Mouse (Mus musculus) midbrain, embryonic 10.5 days (tissue): ENCODE data around the gene Kif26a. TPM values are rescaled to one million over a fixed set of nuclear protein-coding genes. Genes with fewer than 3 reads are reported as not detected.

ENCODE experiments used
- DNase-seq: peaks from one replicate; pipeline ENCODE4 v3.0.0-alpha.2; 2017; ENCODE audit warnings: low spot score
- H3K27ac ChIP-seq: fragments of 300-500 bp; sonication (generic); replicated peaks from 2 replicates; pipeline ENCODE4 v1.5.1; 2016; ENCODE audit warnings: mild to moderate bottlenecking
- H3K27me3 ChIP-seq: fragments of 300-500 bp; sonication (generic); 2 replicates; pipeline ENCODE4 v1.6.1; 2016; ENCODE audit warnings: low read depth, mild to moderate bottlenecking; ENCODE audit not compliant: poor library complexity, severe bottlenecking
- H3K36me3 ChIP-seq: fragments of 300-500 bp; sonication (generic); 2 replicates; pipeline ENCODE4 v1.6.1; 2016; ENCODE audit warnings: mild to moderate bottlenecking, moderate library complexity
- H3K4me1 ChIP-seq: fragments of 300-500 bp; sonication (generic); 2 replicates; pipeline ENCODE4 v1.6.1; 2016
- H3K4me3 ChIP-seq: fragments of 300-500 bp; sonication (generic); 2 replicates; pipeline ENCODE4 v1.5.1; 2016; ENCODE audit warnings: mild to moderate bottlenecking, moderate library complexity
- H3K9me3 ChIP-seq: fragments of 300-500 bp; sonication (generic); replicated peaks from 2 replicates; pipeline ENCODE4 v1.6.1; 2016; ENCODE audit warnings: mild to moderate bottlenecking
- WGBS: fragments of 180-500 bp; shearing (Covaris S2); methylation state at CpG from one replicate; pipeline ENCODE4 v1.1.7; 2016; 5-methylcytosine and 5-hydroxymethylcytosine counted together
- polyA plus RNA-seq: library from polyadenylated mRNA; unstranded; fragments of >200 nt; fragmentation: Nextera tagmentation; extraction: Ambion mirVana; gene quantifications from 2 replicates; pipeline ENCODE4 v1.2.1, GENCODE M21; 2016

The Kif26a gene
- polyA plus RNA-seq, result 3.3 and 4.7 TPM in 2 replicates

- Histone ChIP-seq H3K4me3 (peak within 1 kb of the TSS; percentile 70), H3K9me3 (no peaks in the 10 kb centered on the region), H3K27ac (peak within 1 kb of the TSS; percentile 85), H3K4me1 (peaks cover 90% of the 10 kb centered on the region), H3K36me3 (0 out of 2 replicates have a peak, but pooled peaks cover 5% of the 10 kb centered on the region), H3K27me3 (peaks cover 94% of the 10 kb centered on the region)
- peak; percentile 81 for DNase-seq
- WGBS, result under 1% methylated on average over 68 of the region's 68 CpGs
Observed at GRCm38 (mm10) chr12:112145875-112146651, at the start of gene Kif26a. Gene Kif26a, plus strand, starts transcription at chr12:112146208.

GRCm38 (mm10) chr12:112096733-112097117, 49.3 kb upstream of the Kif26a start:
- H3K36me3 ChIP-seq, result no peaks in the 10 kb centered on the region
- no peaks in the 10 kb centered on the region for H3K9me3 ChIP-seq
- DNase-seq, result no peak
- H3K27ac ChIP-seq, result no peak overlapping the region
- 79% methylated on average over 8 of the region's 8 CpGs for WGBS
- no peaks in the 10 kb centered on the region for H3K27me3 ChIP-seq
- no peak overlapping the region for H3K4me3 ChIP-seq
- H3K4me1 ChIP-seq, result no peaks in the 10 kb centered on the region

- H3K27ac ChIP-seq, result no peak overlapping the region
- H3K27me3 ChIP-seq, result no peaks in the 10 kb centered on the region
- WGBS, result 64% methylated on average over 4 of the region's 4 CpGs
- H3K36me3 ChIP-seq, result no peaks in the 10 kb centered on the region
- no peak for DNase-seq
- no peaks in the 10 kb centered on the region for H3K9me3 ChIP-seq
- no peak overlapping the region for H3K4me3 ChIP-seq
- no peaks in the 10 kb centered on the region for H3K4me1 ChIP-seq
Observed at GRCm38 (mm10) chr12:112100106-112100505, 45.9 kb upstream of the Kif26a start.

GRCm38 (mm10) chr12:112101045-112101444, 45.0 kb upstream of the Kif26a start:
- H3K27ac ChIP-seq, result no peak overlapping the region
- no peaks in the 10 kb centered on the region for H3K4me1 ChIP-seq
- no peaks in the 10 kb centered on the region for H3K36me3 ChIP-seq
- H3K9me3 ChIP-seq, result no peaks in the 10 kb centered on the region
- H3K27me3 ChIP-seq, result peaks cover 1% of the 10 kb centered on the region
- DNase-seq, result no peak
- WGBS, result 64% methylated on average over 4 of the region's 4 CpGs
- H3K4me3 ChIP-seq, result no peak overlapping the region

GRCm38 (mm10) chr12:112103179-112103578, 42.8 kb upstream of the Kif26a start:
- DNase-seq, result no peak
- H3K9me3 ChIP-seq, result no peaks in the 10 kb centered on the region
- H3K27ac ChIP-seq, result no peak overlapping the region
- H3K4me1 ChIP-seq, result peaks cover 14% of the 10 kb centered on the region
- H3K36me3 ChIP-seq, result no peaks in the 10 kb centered on the region
- WGBS, result 91% methylated on average over 5 of the region's 5 CpGs
- H3K27me3 ChIP-seq, result peaks cover 21% of the 10 kb centered on the region
- no peak overlapping the region for H3K4me3 ChIP-seq

- no peak for DNase-seq
- WGBS, result 90% methylated on average over 11 of the region's 11 CpGs
- H3K27ac ChIP-seq, result no peak overlapping the region
- no peaks in the 10 kb centered on the region for H3K36me3 ChIP-seq
- no peaks in the 10 kb centered on the region for H3K9me3 ChIP-seq
- peaks cover 14% of the 10 kb centered on the region for H3K4me1 ChIP-seq
- H3K4me3 ChIP-seq, result no peak overlapping the region
- H3K27me3 ChIP-seq, result peaks cover 21% of the 10 kb centered on the region
Observed at GRCm38 (mm10) chr12:112104890-112105289, 41.1 kb upstream of the Kif26a start.

GRCm38 (mm10) chr12:112106541-112106971, 39.5 kb upstream of the Kif26a start, which contains the start of gene Aspg:
Gene Aspg, plus strand, starts transcription at chr12:112106679.
- Histone ChIP-seq H3K27ac (no peak within 1 kb of the TSS; the same call in 1 of the 2 replicates), H3K36me3 (no peaks in the 10 kb centered on the region), H3K4me3 (peak within 1 kb of the TSS; percentile 37), H3K9me3 (no peaks in the 10 kb centered on the region), H3K4me1 (peaks cover 14% of the 10 kb centered on the region), H3K27me3 (peaks cover 21% of the 10 kb centered on the region)
- WGBS, result 2% methylated on average over 14 of the region's 14 CpGs
- DNase-seq, result peak; percentile 48

GRCm38 (mm10) chr12:112107685-112108084, 38.3 kb upstream of the Kif26a start:
- no peak overlapping the region for H3K27ac ChIP-seq
- H3K36me3 ChIP-seq, result no peaks in the 10 kb centered on the region
- H3K9me3 ChIP-seq, result no peaks in the 10 kb centered on the region
- H3K27me3 ChIP-seq, result peaks cover 23% of the 10 kb centered on the region
- 88% methylated on average over 8 of the region's 8 CpGs for WGBS
- H3K4me3 ChIP-seq, result no peak overlapping the region
- H3K4me1 ChIP-seq, result peaks cover 15% of the 10 kb centered on the region
- no peak for DNase-seq

GRCm38 (mm10) chr12:112108696-112109445, 37.1 kb upstream of the Kif26a start:
- H3K4me3 ChIP-seq, result no peak overlapping the region
- H3K36me3 ChIP-seq, result no peaks in the 10 kb centered on the region
- 88% methylated on average over 11 of the region's 11 CpGs for WGBS
- H3K27me3 ChIP-seq, result peaks cover 30% of the 10 kb centered on the region
- no peak overlapping the region for H3K27ac ChIP-seq
- H3K9me3 ChIP-seq, result no peaks in the 10 kb centered on the region
- no peak for DNase-seq
- H3K4me1 ChIP-seq, result peaks cover 26% of the 10 kb centered on the region

GRCm38 (mm10) chr12:112109701-112110100, 36.3 kb upstream of the Kif26a start:
- Histone ChIP-seq H3K27ac (no peak overlapping the region), H3K4me1 (peaks cover 27% of the 10 kb centered on the region), H3K9me3 (no peaks in the 10 kb centered on the region), H3K27me3 (peaks cover 34% of the 10 kb centered on the region), H3K36me3 (no peaks in the 10 kb centered on the region), H3K4me3 (no peak overlapping the region)
- DNase-seq, result no peak
- 86% methylated on average over 9 of the region's 9 CpGs for WGBS

- DNase-seq, result no peak
- Histone ChIP-seq H3K36me3 (no peaks in the 10 kb centered on the region), H3K4me3 (no peak overlapping the region), H3K27ac (no peak overlapping the region), H3K27me3 (peaks cover 32% of the 10 kb centered on the region), H3K4me1 (peaks cover 26% of the 10 kb centered on the region), H3K9me3 (no peaks in the 10 kb centered on the region)
- 90% methylated on average over 5 of the region's 5 CpGs for WGBS
Observed at GRCm38 (mm10) chr12:112111323-112111722, 34.7 kb upstream of the Kif26a start.

- H3K27me3 ChIP-seq, result peaks cover 27% of the 10 kb centered on the region
- peaks cover 17% of the 10 kb centered on the region for H3K4me1 ChIP-seq
- WGBS, result 91% methylated on average over 6 of the region's 6 CpGs
- H3K36me3 ChIP-seq, result no peaks in the 10 kb centered on the region
- no peak for DNase-seq
- no peaks in the 10 kb centered on the region for H3K9me3 ChIP-seq
- H3K27ac ChIP-seq, result no peak overlapping the region
- no peak overlapping the region for H3K4me3 ChIP-seq
Observed at GRCm38 (mm10) chr12:112112235-112112634, 33.8 kb upstream of the Kif26a start.
